Mouse (Mus musculus): ENCODE data around the gene Adssl1. TPM values are rescaled to one million over a fixed set of nuclear protein-coding genes. Genes with fewer than 3 reads are reported as not detected.

Gene Adssl1
- total and polyA plus RNA-seq, 3 experiments: 10.2 to 29.4 (median 10.7) TPM

- no peaks in the 10 kb centered on the region for H3K9me3 ChIP-seq (replicated peaks; ENCODE audit: low read length)
- peaks cover 4 to 23% of the 10 kb centered on the region in 2 experiments; a peak in 3 of 4 replicates for H3K4me1 ChIP-seq (ENCODE audit: control insufficient read depth in 1 of 2, insufficient read depth in 2 of 2)
- TF ChIP-seq MEF2A (IDR thresholded peaks at IDR 0.05; ENCODE audit: borderline replicate concordance, low read depth, low read length) (no peak), RAD21 (IDR thresholded peaks at IDR 0.05; ENCODE audit: low read depth, low read length) (no peak), MAFK (IDR thresholded peaks at IDR 0.05; ENCODE audit: insufficient replicate concordance, low read length) (no peak), JUN (IDR thresholded peaks at IDR 0.05; ENCODE audit: insufficient read depth, low read depth, low read length) (no peak), MYC (IDR thresholded peaks at IDR 0.05; ENCODE audit: low read depth, low read length) (no peak), CHD1 (IDR thresholded peaks at IDR 0.05; ENCODE audit: low read depth, low read length) (no peak), E2F4 (IDR thresholded peaks at IDR 0.05; ENCODE audit: insufficient replicate concordance, low read depth, low read length) (no peak), PAX5 (IDR thresholded peaks at IDR 0.05; ENCODE audit: low read length) (no peak), CTCF (conservative IDR thresholded peaks at IDR 0.05 in 1 of 2, IDR thresholded peaks at IDR 0.05 in 1 of 2; ENCODE audit: low read depth in 2 of 2, low read length in 2 of 2) (no peak), ZC3H11A (IDR thresholded peaks at IDR 0.05; ENCODE audit: low read depth, low read length) (no peak), HCFC1 (IDR thresholded peaks at IDR 0.05; ENCODE audit: low read depth, low read length) (no peak), IRF4 (IDR thresholded peaks at IDR 0.05; ENCODE audit: low read depth, low read length) (no peak), SMC3 (IDR thresholded peaks at IDR 0.05; ENCODE audit: low read depth, low read length) (no peak), KAT2A (IDR thresholded peaks at IDR 0.05; ENCODE audit: insufficient replicate concordance, low read length) (no peak), MXI1 (IDR thresholded peaks at IDR 0.05; ENCODE audit: low read depth, low read length) (no peak), USF2 (conservative IDR thresholded peaks at IDR 0.05; ENCODE audit: low read depth, low read length) (no peak)
- H3K4me3 ChIP-seq (replicated peaks in 1 of 3; ENCODE audit: low read depth in 2 of 3, low read length in 2 of 3, poor library complexity in 1 of 3): peak overlapping the region in 2 of 3 experiments; percentile 79 to 100
- in situ Hi-C loops (cut with MboI; ENCODE audit: low pct_ligation_motif_present, low pct_unique_long_range_greater_than_20kb, low sequenced_read_pairs) (no loop called here), dilution Hi-C loops (cut with MboI; ENCODE audit: extremely low pct_ligation_motif_present, extremely low pct_unique_long_range_greater_than_20kb, low sequenced_read_pairs) (no loop called here)
- peaks cover 35 to 54% of the 10 kb centered on the region in 2 experiments for H3K36me3 ChIP-seq (replicated peaks in 1 of 2; ENCODE audit: control insufficient read depth in 1 of 2, insufficient read depth in 1 of 2, low read length in 1 of 2)
- no peaks in the 10 kb centered on the region for H3K27me3 ChIP-seq (replicated peaks)
- H3K27ac ChIP-seq (ENCODE audit: insufficient read depth, low read depth): no peak overlapping the region
- H3K9ac ChIP-seq (ENCODE audit: insufficient read depth, low read depth): peak overlapping the region; percentile 97; the same call in 1 of the 2 replicates
- no peak for DNase-seq (ENCODE audit: extremely low read depth)
- peak overlapping the region; percentile 95 for H3K4me2 ChIP-seq (ENCODE audit: insufficient read depth, low read depth, poor library complexity, severe bottlenecking)
- H3K79me2 ChIP-seq (replicated peaks; ENCODE audit: control insufficient read depth, extremely low read depth, insufficient read depth, poor library complexity, severe bottlenecking): peaks cover 15% of the 10 kb centered on the region
These were observed 26.3 kb downstream of the Adssl1 start for GRCm38 (mm10) chr12:112646139-112646538.

- Histone ChIP-seq H3K27ac (ENCODE audit: insufficient read depth, low read depth) (no peak overlapping the region), H3K79me2 (replicated peaks; ENCODE audit: control insufficient read depth, extremely low read depth, insufficient read depth, poor library complexity, severe bottlenecking) (peaks cover 15% of the 10 kb centered on the region), H3K9me3 (replicated peaks; ENCODE audit: low read length) (no peaks in the 10 kb centered on the region), H3K36me3 (replicated peaks in 1 of 2; ENCODE audit: control insufficient read depth in 1 of 2, insufficient read depth in 1 of 2, low read length in 1 of 2) (peaks cover 51 to 67% of the 10 kb centered on the region in 2 experiments), H3K4me2 (ENCODE audit: insufficient read depth, low read depth, poor library complexity, severe bottlenecking) (no peak overlapping the region), H3K27me3 (replicated peaks) (no peaks in the 10 kb centered on the region), H3K4me1 (ENCODE audit: control insufficient read depth in 1 of 2, insufficient read depth in 2 of 2) (peaks cover 3 to 23% of the 10 kb centered on the region in 2 experiments; a peak in 3 of 4 replicates), H3K4me3 (replicated peaks in 1 of 3; ENCODE audit: low read depth in 2 of 3, low read length in 2 of 3, poor library complexity in 1 of 3) (no peak overlapping the region), H3K9ac (ENCODE audit: insufficient read depth, low read depth) (no peak overlapping the region)
- dilution Hi-C loops (cut with MboI; ENCODE audit: extremely low pct_ligation_motif_present, extremely low pct_unique_long_range_greater_than_20kb, low sequenced_read_pairs): no loop called here
- DNase-seq (ENCODE audit: extremely low read depth): no peak
- in situ Hi-C loops (cut with MboI; ENCODE audit: low pct_ligation_motif_present, low pct_unique_long_range_greater_than_20kb, low sequenced_read_pairs): no loop called here
- no peak for TF ChIP-seq CHD2 (IDR thresholded peaks at IDR 0.05; ENCODE audit: low read length)
- TF ChIP-seq POLR2AphosphoS2 (IDR thresholded peaks at IDR 0.05; ENCODE audit: low read depth, low read length): no peak
- no peak for TF ChIP-seq MAFK (IDR thresholded peaks at IDR 0.05; ENCODE audit: insufficient replicate concordance, low read length)
- TF ChIP-seq ZNF384 (IDR thresholded peaks at IDR 0.05; ENCODE audit: low read depth, low read length): no peak
- no peak for TF ChIP-seq TBP (conservative IDR thresholded peaks at IDR 0.05; ENCODE audit: low read depth, low read length)
- TF ChIP-seq USF1 (IDR thresholded peaks at IDR 0.05; ENCODE audit: low read depth, low read length): no peak
- no peak for TF ChIP-seq E2F4 (IDR thresholded peaks at IDR 0.05; ENCODE audit: insufficient replicate concordance, low read depth, low read length)
- TF ChIP-seq ZC3H11A (IDR thresholded peaks at IDR 0.05; ENCODE audit: low read depth, low read length): no peak
- no peak for TF ChIP-seq EP300 (IDR thresholded peaks at IDR 0.05; ENCODE audit: low read length)
- no peak for TF ChIP-seq TCF12 (IDR thresholded peaks at IDR 0.05; ENCODE audit: low read depth, low read length)
- no peak for TF ChIP-seq MAX (IDR thresholded peaks at IDR 0.05; ENCODE audit: low read length)
- TF ChIP-seq ZMIZ1 (IDR thresholded peaks at IDR 0.05; ENCODE audit: low read depth, low read length): no peak
- TF ChIP-seq MYC (IDR thresholded peaks at IDR 0.05; ENCODE audit: low read depth, low read length): no peak
- no peak for TF ChIP-seq CHD1 (IDR thresholded peaks at IDR 0.05; ENCODE audit: low read depth, low read length)
- TF ChIP-seq UBTF (IDR thresholded peaks at IDR 0.05; ENCODE audit: low read depth, low read length): no peak
- TF ChIP-seq HCFC1 (IDR thresholded peaks at IDR 0.05; ENCODE audit: low read depth, low read length): no peak
- TF ChIP-seq ELF1 (IDR thresholded peaks at IDR 0.05; ENCODE audit: low read depth, low read length): no peak
- TF ChIP-seq USF2 (conservative IDR thresholded peaks at IDR 0.05; ENCODE audit: low read depth, low read length): no peak
- TF ChIP-seq ZKSCAN1 (IDR thresholded peaks at IDR 0.05; ENCODE audit: borderline replicate concordance, low read depth, low read length): no peak
These were observed 28.2 kb downstream of the Adssl1 start for GRCm38 (mm10) chr12:112648081-112648480.
